Mouse (Mus musculus) liver, embryonic 12.5 days (tissue): ENCODE results near the gene 1700019A02Rik. TPM values are rescaled to one million over a fixed set of nuclear protein-coding genes. Genes with fewer than 3 reads are reported as not detected.

Experiments
- ATAC-seq: fragments of 200-750 bp; cut with Nextera tagmentation; 2 replicates; pipeline ENCODE4 v1.8.0; 2017; ENCODE audit warnings: moderate number of reproducible peaks, mild to moderate bottlenecking, moderate library complexity
- H3K27ac ChIP-seq: fragments of 300-500 bp; sonication (generic); 2 replicates; pipeline ENCODE4 v1.5.1; 2016; ENCODE audit warnings: mild to moderate bottlenecking
- H3K27me3 ChIP-seq: fragments of 300-500 bp; sonication (generic); replicated peaks from 2 replicates; pipeline ENCODE4 v1.6.1; 2016; ENCODE audit warnings: mild to moderate bottlenecking, moderate library complexity
- H3K36me3 ChIP-seq: fragments of 300-500 bp; sonication (generic); 2 replicates; pipeline ENCODE4 v1.6.1; 2016; ENCODE audit warnings: mild to moderate bottlenecking, moderate library complexity
- H3K4me1 ChIP-seq: fragments of 300-500 bp; sonication (generic); 2 replicates; pipeline ENCODE4 v1.6.1; 2016
- H3K4me2 ChIP-seq: fragments of 300-500 bp; sonication (generic); 2 replicates; pipeline ENCODE4 v1.6.1; 2016; ENCODE audit warnings: mild to moderate bottlenecking, moderate library complexity
- H3K4me3 ChIP-seq: fragments of 300-500 bp; sonication (generic); 2 replicates; pipeline ENCODE4 v1.5.1; 2016; ENCODE audit warnings: mild to moderate bottlenecking, moderate library complexity
- H3K9ac ChIP-seq: fragments of 300-500 bp; sonication (generic); 2 replicates; pipeline ENCODE4 v1.6.1; 2016; ENCODE audit warnings: mild to moderate bottlenecking, moderate library complexity
- H3K9me3 ChIP-seq: fragments of 300-500 bp; sonication (generic); replicated peaks from 2 replicates; pipeline ENCODE4 v1.6.1; 2016; ENCODE audit warnings: mild to moderate bottlenecking, moderate library complexity
- WGBS: fragments of 180-500 bp; shearing (Covaris S2); methylation state at CpG from one replicate; pipeline ENCODE4 v1.1.7; 2016; ENCODE audit not compliant: insufficient replicate concordance; 5-methylcytosine and 5-hydroxymethylcytosine counted together
- polyA plus RNA-seq: library from polyadenylated mRNA; unstranded; fragments of >200 nt; fragmentation: Nextera tagmentation; extraction: Ambion mirVana; gene quantifications from 2 replicates; pipeline ENCODE4 v1.2.1, GENCODE M21; 2016

1700019A02Rik gene
- polyA plus RNA-seq = not detected in 2 replicates

DNA sequence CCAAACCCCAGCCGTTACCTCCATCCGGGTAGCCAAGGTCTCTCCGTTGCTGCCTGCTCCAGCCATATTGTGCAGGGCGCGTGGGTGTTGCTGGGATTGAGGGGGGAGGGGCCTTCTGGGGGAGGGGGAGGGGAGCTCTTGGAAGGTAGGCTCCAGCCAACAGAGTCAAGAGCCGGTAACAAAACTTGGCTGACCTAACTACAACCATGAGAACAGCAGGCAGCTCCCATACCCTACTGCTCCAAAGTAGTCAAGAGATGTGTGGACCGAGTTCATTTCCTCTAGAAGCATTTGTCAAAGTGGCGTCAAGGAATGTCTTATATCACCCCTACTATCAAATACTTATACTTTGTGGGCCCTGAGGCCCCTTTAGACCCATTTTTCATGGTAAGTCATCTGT lies at the start of gene 1700019A02Rik:
TSS of gene 1700019A02Rik (minus strand) at position 101 of the 400 bp plus-strand sequence.
- Histone ChIP-seq H3K27ac (no peak within 1 kb of the TSS), H3K4me2 (no peak within 1 kb of the TSS), H3K27me3 (no peaks in the 10 kb centered on the region), H3K4me3 (no peak within 1 kb of the TSS), H3K36me3 (no peaks in the 10 kb centered on the region), H3K9me3 (no peaks in the 10 kb centered on the region), H3K9ac (no peak within 1 kb of the TSS), H3K4me1 (no peaks in the 10 kb centered on the region)
- WGBS = 84% methylated on average over 8 of the region's 8 CpGs
- ATAC-seq = no peak

DNA sequence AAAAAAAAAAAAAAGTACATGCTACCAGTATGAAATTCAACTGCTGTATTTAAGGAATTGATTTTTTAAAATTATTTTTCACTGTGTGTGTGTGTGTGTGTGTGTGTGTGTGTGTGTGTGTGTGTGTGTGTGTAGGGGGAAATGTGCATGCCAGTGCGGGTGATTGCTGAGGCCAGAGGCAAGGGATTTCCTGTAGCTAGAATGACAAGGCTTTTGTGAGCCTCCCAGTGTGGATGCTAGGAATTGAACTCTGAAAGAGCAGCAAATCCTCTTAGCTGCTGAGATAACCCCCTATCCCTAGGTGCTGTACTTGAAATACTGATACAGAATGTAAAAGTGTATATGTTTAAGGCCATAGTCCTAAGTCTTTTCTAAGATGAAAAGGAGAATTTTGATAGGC lies 38.6 kb upstream of the 1700019A02Rik start:
- Histone ChIP-seq H3K4me3 (no peak overlapping the region), H3K4me1 (no peaks in the 10 kb centered on the region), H3K27ac (no peak overlapping the region), H3K4me2 (no peak overlapping the region), H3K27me3 (no peaks in the 10 kb centered on the region), H3K9ac (no peak overlapping the region), H3K36me3 (peaks cover 15% of the 10 kb centered on the region), H3K9me3 (no peaks in the 10 kb centered on the region)
- WGBS = 25% methylated on average over 1 of the region's 1 CpGs
- no peak for ATAC-seq

DNA sequence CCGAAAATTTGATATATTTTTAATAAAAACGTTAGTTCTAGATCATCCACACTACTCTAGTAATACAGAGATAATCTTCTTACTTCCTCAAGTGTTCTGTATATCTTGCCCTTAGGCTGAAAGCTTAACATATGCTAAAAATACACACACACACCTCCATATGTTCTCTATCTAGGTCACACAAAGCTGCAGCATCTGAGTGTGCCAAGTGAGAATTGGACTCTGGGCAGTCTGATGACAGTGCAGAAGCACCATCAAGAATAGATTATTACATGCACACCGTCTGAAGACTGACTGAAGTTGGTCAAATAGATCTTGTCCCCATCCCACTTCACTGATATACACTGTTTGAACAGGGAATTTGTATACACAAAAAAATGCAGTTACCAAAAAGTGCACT lies 38.2 kb upstream of the 1700019A02Rik start:
- no peak overlapping the region for H3K4me3 ChIP-seq
- no peak overlapping the region for H3K4me2 ChIP-seq
- 72% methylated on average over 3 of the region's 3 CpGs for WGBS
- no peaks in the 10 kb centered on the region for H3K9me3 ChIP-seq
- peaks cover 15% of the 10 kb centered on the region for H3K36me3 ChIP-seq
- ATAC-seq = no peak
- no peaks in the 10 kb centered on the region for H3K4me1 ChIP-seq
- no peak overlapping the region for H3K27ac ChIP-seq
- no peaks in the 10 kb centered on the region for H3K27me3 ChIP-seq
- no peak overlapping the region for H3K9ac ChIP-seq

DNA sequence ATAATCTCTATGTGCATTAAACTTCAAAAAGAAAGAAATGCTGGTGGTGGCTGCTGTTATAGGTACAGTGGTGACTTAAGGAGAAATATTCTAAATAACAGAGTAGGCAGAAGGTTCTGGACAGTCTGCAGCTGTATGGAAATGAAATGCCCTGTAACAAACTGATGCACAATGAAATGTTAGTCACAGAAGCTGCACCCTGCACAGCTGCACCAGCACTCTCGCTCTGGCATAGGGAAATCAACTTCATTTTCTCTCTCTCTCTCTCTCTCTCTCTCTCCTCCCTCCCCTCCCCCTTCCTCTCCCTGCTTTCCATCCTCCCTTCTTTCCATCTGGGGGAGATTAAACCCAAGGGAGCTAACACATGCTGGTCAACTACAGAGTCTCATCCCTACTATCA lies 37.3 kb upstream of the 1700019A02Rik start:
- H3K4me1 ChIP-seq = no peaks in the 10 kb centered on the region
- H3K4me3 ChIP-seq = no peak overlapping the region
- no peaks in the 10 kb centered on the region for H3K27me3 ChIP-seq
- 82% methylated on average over 1 of the region's 1 CpGs for WGBS
- H3K9ac ChIP-seq = no peak overlapping the region
- peaks cover 13% of the 10 kb centered on the region for H3K36me3 ChIP-seq
- no peak overlapping the region for H3K27ac ChIP-seq
- no peak for ATAC-seq
- H3K4me2 ChIP-seq = no peak overlapping the region
- H3K9me3 ChIP-seq = no peaks in the 10 kb centered on the region

DNA sequence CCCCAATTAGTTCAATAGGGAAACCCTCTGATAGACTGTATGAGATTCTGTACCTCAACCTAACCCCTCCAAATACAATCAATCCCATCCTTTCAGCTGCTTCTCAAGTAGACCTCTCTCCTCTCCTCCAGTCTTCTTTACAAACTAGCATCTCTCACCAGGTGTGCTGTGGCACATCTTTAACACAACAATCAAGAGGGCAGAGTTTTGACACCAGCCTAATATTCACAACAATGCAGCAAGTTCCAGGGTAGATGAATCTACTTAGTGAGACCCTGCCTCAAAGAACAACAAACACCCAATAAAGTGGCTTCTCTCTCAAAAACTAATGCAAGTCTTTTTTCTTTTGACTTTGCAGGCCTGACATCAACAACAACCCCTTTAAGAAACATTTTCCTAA lies 22.7 kb upstream of the 1700019A02Rik start:
- Histone ChIP-seq H3K27ac (no peak overlapping the region), H3K27me3 (no peaks in the 10 kb centered on the region), H3K4me2 (no peak overlapping the region), H3K9me3 (no peaks in the 10 kb centered on the region), H3K4me1 (no peaks in the 10 kb centered on the region), H3K36me3 (peaks cover 10% of the 10 kb centered on the region), H3K4me3 (no peak overlapping the region), H3K9ac (no peak overlapping the region)
- ATAC-seq = no peak

DNA sequence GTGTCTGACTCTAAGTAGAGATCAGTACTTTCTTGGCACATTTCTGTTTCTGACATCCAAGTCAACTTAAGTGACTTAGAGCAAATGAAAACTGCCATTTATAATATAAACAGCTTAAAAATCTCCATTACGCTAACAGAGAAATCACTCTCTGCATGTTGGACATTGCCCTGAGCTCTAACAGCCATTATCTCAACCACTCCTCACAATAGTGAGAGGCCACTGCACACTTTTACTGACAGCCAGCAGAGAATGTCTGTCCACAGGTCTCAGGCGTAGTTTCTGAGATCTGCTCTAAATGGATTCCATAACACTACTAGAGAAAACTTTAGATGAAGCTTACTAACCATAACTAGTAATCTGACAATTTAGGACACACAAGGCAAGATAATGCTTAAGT lies 16.5 kb upstream of the 1700019A02Rik start:
- no peaks in the 10 kb centered on the region for H3K27me3 ChIP-seq
- H3K9ac ChIP-seq = no peak overlapping the region
- no peak for ATAC-seq
- H3K4me2 ChIP-seq = no peak overlapping the region
- H3K4me3 ChIP-seq = no peak overlapping the region
- no peaks in the 10 kb centered on the region for H3K9me3 ChIP-seq
- 81% methylated on average over 2 of the region's 2 CpGs for WGBS
- H3K36me3 ChIP-seq = peaks cover 16% of the 10 kb centered on the region
- H3K27ac ChIP-seq = no peak overlapping the region
- H3K4me1 ChIP-seq = no peaks in the 10 kb centered on the region

DNA sequence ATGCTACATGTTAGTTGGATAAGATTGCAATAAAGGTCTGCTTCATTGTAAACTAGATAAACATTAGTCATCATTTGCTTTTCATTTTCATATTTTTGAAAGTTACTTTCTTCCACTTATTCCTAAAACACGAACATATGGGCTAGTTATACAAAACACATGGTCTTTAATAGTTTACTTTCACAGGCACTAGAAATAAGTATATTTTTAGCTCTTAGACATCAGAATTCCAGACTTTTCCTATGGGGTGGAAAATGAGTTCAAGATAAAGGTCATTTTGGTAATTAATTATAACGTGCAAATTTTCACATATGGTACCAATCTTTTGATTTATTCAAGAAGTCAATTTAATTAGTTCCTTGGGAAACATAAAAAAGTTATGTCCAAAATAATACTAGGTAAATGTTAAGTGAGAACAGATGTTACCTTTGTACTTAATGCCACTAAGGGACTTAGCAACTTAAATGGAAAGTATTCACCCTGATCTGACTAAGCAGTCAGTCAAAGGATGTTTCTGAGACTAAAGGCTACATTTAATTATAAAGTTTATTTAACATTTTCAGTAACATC lies 14.3 kb upstream of the 1700019A02Rik start:
- no peaks in the 10 kb centered on the region for H3K4me1 ChIP-seq
- H3K27me3 ChIP-seq = no peaks in the 10 kb centered on the region
- H3K4me3 ChIP-seq = no peak overlapping the region
- WGBS = 78% methylated on average over 2 of the region's 2 CpGs
- no peak for ATAC-seq
- peaks cover 15% of the 10 kb centered on the region for H3K36me3 ChIP-seq
- H3K4me2 ChIP-seq = no peak overlapping the region
- no peak overlapping the region for H3K27ac ChIP-seq
- no peak overlapping the region for H3K9ac ChIP-seq
- no peaks in the 10 kb centered on the region for H3K9me3 ChIP-seq

DNA sequence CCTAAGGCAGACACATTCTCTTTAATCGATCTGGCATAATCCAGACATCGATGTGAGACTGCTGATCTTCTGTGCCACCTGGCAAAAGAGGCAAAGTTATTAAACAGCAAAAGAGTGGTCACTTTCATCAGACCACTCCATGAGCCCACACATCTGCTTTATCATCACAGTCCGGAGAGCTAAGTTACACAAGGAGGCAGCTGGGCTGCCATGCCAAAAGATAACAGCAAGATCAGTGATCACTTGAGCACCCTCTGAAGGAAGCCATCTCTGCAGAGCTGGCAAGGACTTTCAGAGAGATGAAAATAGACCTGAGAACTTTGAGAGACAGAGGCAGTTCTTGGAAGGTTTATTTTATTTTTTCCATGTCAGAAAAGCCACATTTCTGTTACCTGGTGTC lies 7.1 kb upstream of the 1700019A02Rik start:
- H3K4me3 ChIP-seq = no peak overlapping the region
- no peak overlapping the region for H3K4me2 ChIP-seq
- peaks cover 12% of the 10 kb centered on the region for H3K36me3 ChIP-seq
- H3K9me3 ChIP-seq = no peaks in the 10 kb centered on the region
- WGBS = 60% methylated on average over 3 of the region's 3 CpGs
- no peak for ATAC-seq
- 0 out of 2 replicates have a peak, but pooled peaks cover 7% of the 10 kb centered on the region for H3K4me1 ChIP-seq
- H3K9ac ChIP-seq = no peak overlapping the region
- no peaks in the 10 kb centered on the region for H3K27me3 ChIP-seq
- no peak overlapping the region for H3K27ac ChIP-seq

DNA sequence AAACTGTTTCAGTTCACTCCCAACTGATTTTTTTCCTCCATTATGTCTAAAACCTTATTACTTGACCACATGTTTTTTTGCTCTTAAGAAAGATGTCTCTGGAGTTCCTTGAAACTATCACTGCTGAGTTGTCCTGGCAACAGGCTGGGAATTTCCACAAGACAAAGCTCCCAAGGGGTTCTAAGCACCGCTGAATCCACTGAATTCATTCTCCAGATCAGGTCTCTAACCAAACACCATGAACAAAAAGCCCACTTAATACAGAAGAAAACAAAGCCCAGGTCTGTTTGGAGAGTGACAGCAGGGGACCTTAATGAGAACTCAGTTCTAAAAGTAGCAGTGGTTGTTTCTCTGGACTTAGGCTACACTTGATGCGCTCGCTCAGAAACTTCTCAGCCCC lies 3.8 kb upstream of the 1700019A02Rik start:
- Histone ChIP-seq H3K4me1 (0 out of 2 replicates have a peak, but pooled peaks cover 7% of the 10 kb centered on the region), H3K9ac (no peak overlapping the region), H3K27me3 (no peaks in the 10 kb centered on the region), H3K9me3 (no peaks in the 10 kb centered on the region), H3K4me2 (no peak overlapping the region), H3K27ac (no peak overlapping the region), H3K4me3 (no peak overlapping the region), H3K36me3 (peaks cover 12% of the 10 kb centered on the region)
- ATAC-seq = no peak
- 81% methylated on average over 3 of the region's 3 CpGs for WGBS

DNA sequence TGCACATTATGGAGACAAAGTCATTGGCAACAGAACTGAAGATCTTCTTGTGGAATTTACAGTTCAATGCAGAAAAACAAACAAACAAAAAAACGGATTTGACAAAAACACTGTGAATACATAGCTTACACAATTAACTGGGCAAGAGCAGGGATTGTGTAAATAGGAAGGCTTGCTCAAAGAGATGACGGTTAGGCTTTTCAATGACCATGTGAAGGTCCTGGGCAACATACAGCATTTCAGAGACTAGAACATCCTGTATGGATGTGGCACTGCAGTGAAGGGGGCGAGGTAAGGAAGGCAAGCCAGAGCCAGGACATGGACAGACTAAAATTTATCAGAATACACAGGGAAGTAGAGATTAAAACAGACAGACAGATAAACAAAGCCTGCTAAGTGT lies 2.2 kb upstream of the 1700019A02Rik start:
- H3K27ac ChIP-seq = no peak overlapping the region
- H3K27me3 ChIP-seq = no peaks in the 10 kb centered on the region
- no peak overlapping the region for H3K4me2 ChIP-seq
- 0 out of 2 replicates have a peak, but pooled peaks cover 1% of the 10 kb centered on the region for H3K4me1 ChIP-seq
- H3K4me3 ChIP-seq = no peak overlapping the region
- no peak overlapping the region for H3K9ac ChIP-seq
- 67% methylated on average over 3 of the region's 3 CpGs for WGBS
- ATAC-seq = no peak
- peaks cover 11% of the 10 kb centered on the region for H3K36me3 ChIP-seq
- H3K9me3 ChIP-seq = no peaks in the 10 kb centered on the region

DNA sequence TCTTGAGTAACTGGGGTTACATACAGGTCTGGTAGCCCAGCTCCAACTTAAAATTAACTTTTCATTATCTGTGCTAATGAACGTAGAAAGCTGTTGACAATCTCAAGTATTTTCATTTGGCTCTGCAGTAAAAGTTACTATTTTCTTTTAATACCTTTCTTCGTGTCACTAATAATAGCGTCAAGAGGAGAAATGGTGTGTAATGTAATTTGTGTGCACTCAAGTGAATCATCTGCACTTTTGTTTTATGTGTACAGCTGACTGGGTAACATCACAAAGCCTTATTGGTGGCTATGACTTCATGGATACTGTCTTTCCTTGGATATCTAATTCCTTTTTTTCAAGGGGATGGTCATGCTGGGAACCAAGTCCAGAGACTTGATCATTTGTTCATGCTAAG lies 1.1 kb downstream of the 1700019A02Rik start:
- Histone ChIP-seq H3K27me3 (no peaks in the 10 kb centered on the region), H3K36me3 (no peaks in the 10 kb centered on the region), H3K9ac (no peak overlapping the region), H3K4me2 (no peak overlapping the region), H3K9me3 (no peaks in the 10 kb centered on the region), H3K4me3 (no peak overlapping the region), H3K27ac (no peak overlapping the region), H3K4me1 (no peaks in the 10 kb centered on the region)
- no peak for ATAC-seq
- WGBS = 69% methylated on average over 3 of the region's 3 CpGs

DNA sequence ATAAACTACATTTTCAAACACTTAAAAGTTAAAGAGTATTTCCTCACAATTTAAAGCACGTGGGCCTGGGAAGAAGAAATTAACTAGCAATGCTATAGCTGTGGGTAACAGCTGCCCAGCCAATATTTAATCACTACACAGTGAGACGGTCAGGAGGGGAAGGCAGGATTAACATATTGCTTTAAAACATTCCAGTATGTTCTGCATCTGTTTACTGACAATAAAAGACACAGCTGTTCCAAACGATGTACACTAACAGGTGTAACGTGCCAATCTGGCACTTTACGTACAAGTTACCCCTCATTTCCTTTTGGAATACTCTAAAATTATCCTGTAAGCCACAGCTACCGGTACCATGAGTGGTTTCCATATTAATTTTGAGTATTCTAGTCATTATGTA lies 29.7 kb downstream of the 1700019A02Rik start:
- WGBS = 77% methylated on average over 6 of the region's 6 CpGs
- Histone ChIP-seq H3K9me3 (no peaks in the 10 kb centered on the region), H3K27me3 (no peaks in the 10 kb centered on the region), H3K4me2 (no peak overlapping the region), H3K36me3 (no peaks in the 10 kb centered on the region), H3K4me1 (no peaks in the 10 kb centered on the region), H3K27ac (no peak overlapping the region), H3K9ac (no peak overlapping the region), H3K4me3 (no peak overlapping the region)
- no peak for ATAC-seq

DNA sequence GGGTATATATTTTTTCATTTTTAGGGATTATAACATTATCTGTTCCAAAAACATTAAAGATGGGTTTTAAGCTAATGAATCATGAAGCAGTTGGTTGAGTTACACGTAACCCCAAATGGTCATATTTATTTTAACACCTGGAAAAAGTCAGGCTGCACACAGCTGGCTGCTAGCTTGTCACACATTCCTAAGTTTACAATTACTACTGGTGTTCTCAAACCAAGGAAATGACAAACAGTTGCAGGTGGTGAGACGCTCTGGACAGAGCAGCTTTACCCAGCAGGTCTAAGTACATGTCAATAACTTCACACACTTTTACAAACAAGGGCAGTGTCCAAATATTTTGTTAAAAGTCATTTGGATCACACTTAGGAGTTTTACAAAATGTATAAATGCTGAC lies 64.4 kb downstream of the 1700019A02Rik start:
- WGBS = 56% methylated on average over 2 of the region's 2 CpGs
- no peak overlapping the region for H3K4me3 ChIP-seq
- ATAC-seq = no peak

More for the DNA sequence above, 64.4 kb downstream of the 1700019A02Rik start:
- Histone ChIP-seq H3K27ac (no peak overlapping the region), H3K4me2 (no peak overlapping the region), H3K27me3 (no peaks in the 10 kb centered on the region), H3K36me3 (no peaks in the 10 kb centered on the region), H3K4me1 (no peaks in the 10 kb centered on the region), H3K9ac (no peak overlapping the region), H3K9me3 (no peaks in the 10 kb centered on the region)
